Mouse (Mus musculus) kidney, embryonic 16.5 days (tissue): ENCODE measurements at regions not wholly inside any gene's neighbourhood (a gene's known extent, or its start where the extent isn't known, plus 50 kb on each side); places are given as distances from the start of the nearest gene placed in this dataset.

ENCODE experiments used
- ATAC-seq: fragments of 200-750 bp; cut with Nextera tagmentation; 2 replicates; pipeline ENCODE4 v1.8.0; 2017; ENCODE audit warnings: moderate TSS enrichment; ENCODE audit not compliant: low FRiP score, low TSS enrichment
- H3K27ac ChIP-seq: fragments of 300-500 bp; sonication (generic); 2 replicates; pipeline ENCODE4 v1.5.1; 2014; ENCODE audit warnings: low read length
- H3K27me3 ChIP-seq: fragments of 300-500 bp; sonication (generic); 2 replicates; pipeline ENCODE4 v1.6.1; 2014; ENCODE audit warnings: low read length, control low read depth, mixed read lengths; ENCODE audit not compliant: insufficient read depth
- H3K36me3 ChIP-seq: fragments of 300-500 bp; sonication (generic); 2 replicates; pipeline ENCODE4 v1.6.1; 2014; ENCODE audit warnings: low read length, control low read depth, mixed read lengths; ENCODE audit not compliant: insufficient read depth
- H3K4me1 ChIP-seq: fragments of 300-500 bp; sonication (generic); 2 replicates; pipeline ENCODE4 v1.6.1; 2014; ENCODE audit warnings: low read length, control low read depth, mixed read lengths; ENCODE audit not compliant: insufficient read depth
- H3K4me2 ChIP-seq: fragments of 300-500 bp; sonication (generic); replicated peaks from 2 replicates; pipeline ENCODE4 v1.6.1; 2014; ENCODE audit warnings: low read depth, low read length
- H3K4me3 ChIP-seq: fragments of 300-500 bp; sonication (generic); 2 replicates; pipeline ENCODE4 v1.5.1; 2014; ENCODE audit warnings: mild to moderate bottlenecking, low read length
- H3K9ac ChIP-seq: fragments of 300-500 bp; sonication (generic); replicated peaks from 2 replicates; pipeline ENCODE4 v1.6.1; 2014; ENCODE audit warnings: low read length
- H3K9me3 ChIP-seq: fragments of 300-500 bp; sonication (generic); 2 replicates; pipeline ENCODE4 v1.6.1; 2016; ENCODE audit warnings: low read length, control low read depth
- WGBS: fragments of 180-500 bp; shearing (Covaris S2); extraction: QIAGEN DNeasy Blood & Tissue Kit; methylation state at CpG from one replicate; pipeline ENCODE4 v1.1.7; 2014; 5-methylcytosine and 5-hydroxymethylcytosine counted together

- Histone ChIP-seq H3K9me3 (no peaks in the 10 kb centered on the region), H3K27me3 (no peaks in the 10 kb centered on the region), H3K4me3 (no peak overlapping the region), H3K4me1 (peaks cover 7% of the 10 kb centered on the region; the same call in 1 of the 2 replicates), H3K27ac (no peak overlapping the region), H3K9ac (no peak overlapping the region), H3K4me2 (no peak overlapping the region), H3K36me3 (no peaks in the 10 kb centered on the region)
- 7% methylated on average over 2 of the region's 2 CpGs for WGBS
- peak; percentile 88 for ATAC-seq
These were observed 51.1 kb upstream of the Dock1 start for GRCm38 (mm10) chr7:134619220-134619975.

- WGBS: 81% methylated on average over 5 of the region's 5 CpGs
- Histone ChIP-seq H3K27ac (no peak overlapping the region), H3K4me1 (peaks cover 7% of the 10 kb centered on the region; the same call in 1 of the 2 replicates), H3K4me2 (no peak overlapping the region), H3K9ac (no peak overlapping the region), H3K9me3 (no peaks in the 10 kb centered on the region), H3K4me3 (no peak overlapping the region), H3K36me3 (no peaks in the 10 kb centered on the region), H3K27me3 (no peaks in the 10 kb centered on the region)
- ATAC-seq: no peak
These were observed 50.4 kb upstream of the Dock1 start for GRCm38 (mm10) chr7:134620006-134620405.
